Mouse (Mus musculus) gastrocnemius, postnatal 14 days (tissue): ENCODE data around the gene Glod4. TPM values are rescaled to one million over a fixed set of nuclear protein-coding genes. Genes with fewer than 3 reads are reported as not detected.

Experiments used
- DNase-seq: peaks from one replicate; pipeline ENCODE4 v3.0.0; 2021; ENCODE audit warnings: mixed read lengths
- intact Hi-C: fragments of 180-260 bp; cut with DNase I; formaldehyde crosslinking; loops from one replicate; pipeline ENCODE4 v1.15.1; 2025; ENCODE audit warnings: low total_unique reads
- total RNA-seq, 2 experiments: library from RNA; stranded (reverse); gene quantifications; 2 replicates each; pipeline ENCODE4 v1.2.3; 2021

Glod4 gene
- total RNA-seq, 2 experiments from 2014 or later, result 25.2 to 28.0 TPM

GRCm38 (mm10) chr11:76260208-76261050, 16.9 kb upstream of the Glod4 start:
- intact Hi-C loops, result no loop called here
- DNase-seq, result no peak

GRCm38 (mm10) chr11:76258511-76258910, 15.0 kb upstream of the Glod4 start:
- intact Hi-C loops, result no loop called here
- no peak for DNase-seq

GRCm38 (mm10) chr11:76257386-76257785, 13.9 kb upstream of the Glod4 start:
- DNase-seq, result no peak
- intact Hi-C loops, result no loop called here

GRCm38 (mm10) chr11:76256129-76256528, 12.6 kb upstream of the Glod4 start:
- no peak for DNase-seq
- intact Hi-C loops, result no loop called here

- intact Hi-C loops, result no loop called here
- peak; percentile 25 for DNase-seq
Observed at GRCm38 (mm10) chr11:76255431-76256001, 12.0 kb upstream of the Glod4 start.

GRCm38 (mm10) chr11:76253918-76254264, 10.4 kb upstream of the Glod4 start:
- intact Hi-C loops, result no loop called here
- peak; percentile 36 for DNase-seq

GRCm38 (mm10) chr11:76253145-76253917, 9.8 kb upstream of the Glod4 start:
- intact Hi-C loops, result no loop called here
- DNase-seq, result peak; percentile 86

- intact Hi-C loops, result no loop called here
- DNase-seq, result no peak
Observed at GRCm38 (mm10) chr11:76252036-76252435, 8.5 kb upstream of the Glod4 start.

- intact Hi-C loops, result no loop called here
Observed at GRCm38 (mm10) chr11:76247239-76247638, 3.7 kb upstream of the Glod4 start.

GRCm38 (mm10) chr11:76246439-76246838, 2.9 kb upstream of the Glod4 start:
- intact Hi-C loops, result no loop called here
- no peak for DNase-seq

More at GRCm38 (mm10) chr11:76247239-76247638, 3.7 kb upstream of the Glod4 start:
- DNase-seq, result no peak

GRCm38 (mm10) chr11:76243811-76244546, 454 bp upstream of the Glod4 start:
- intact Hi-C loops, result no loop called here
- no peak for DNase-seq

- no peak for DNase-seq
- intact Hi-C loops, result no loop called here
Observed at GRCm38 (mm10) chr11:76239750-76240149, 3.8 kb downstream of the Glod4 start.

- DNase-seq, result no peak
- intact Hi-C loops, result no loop called here
Observed at GRCm38 (mm10) chr11:76236136-76236535, 7.4 kb downstream of the Glod4 start.

GRCm38 (mm10) chr11:76225051-76225450, 18.5 kb downstream of the Glod4 start:
- no peak for DNase-seq
- intact Hi-C loops, result no loop called here

GRCm38 (mm10) chr11:76224631-76225030, 18.9 kb downstream of the Glod4 start:
- intact Hi-C loops, result no loop called here
- no peak for DNase-seq

- intact Hi-C loops, result no loop called here
- peak; percentile 97 for DNase-seq
Observed at GRCm38 (mm10) chr11:76217390-76217800, 26.1 kb downstream of the Glod4 start, which contains the start of the genes Dbil5 and Gemin4. Dbil5 (plus strand) TSS chr11:76217608. Gemin4 (minus strand) TSS chr11:76217664.

GRCm38 (mm10) chr11:76216681-76217389, 26.7 kb downstream of the Glod4 start:
- intact Hi-C loops, result no loop called here
- no peak for DNase-seq

- DNase-seq, result no peak
- intact Hi-C loops, result no loop called here
Observed at GRCm38 (mm10) chr11:76216049-76216540, 27.4 kb downstream of the Glod4 start.

- no peak for DNase-seq
- intact Hi-C loops, result no loop called here
Observed at GRCm38 (mm10) chr11:76215011-76215410, 28.5 kb downstream of the Glod4 start.
